Mouse (Mus musculus): ENCODE results near the gene Sel1l. TPM values are rescaled to one million over a fixed set of nuclear protein-coding genes. Genes with fewer than 3 reads are reported as not detected.

Sel1l gene
- polyA plus RNA-seq, 2 experiments from 2014 or later = 55.6 to 63.7 TPM

DNA sequence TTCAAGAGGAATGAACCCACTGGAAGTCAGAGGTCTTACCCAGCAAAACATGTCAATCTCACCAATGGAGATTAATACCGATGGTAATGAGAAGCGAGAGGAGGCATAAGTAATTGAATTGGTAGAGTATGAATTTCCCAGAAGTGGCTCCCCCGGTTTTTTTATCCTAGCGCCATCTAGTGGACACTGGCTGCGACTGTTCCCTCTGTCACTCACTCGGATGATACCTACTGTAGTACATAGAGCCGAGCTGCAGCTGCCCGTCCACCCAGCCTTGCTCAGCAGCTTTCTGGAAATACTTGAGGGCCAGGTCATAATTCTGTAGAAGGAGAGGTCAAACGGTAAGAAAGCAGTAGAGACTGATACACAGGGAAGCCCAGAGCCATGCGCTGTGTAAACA is 33.0 kb downstream of the Sel1l start:
- ATAC-seq = peak; percentile 85

GRCm38 (mm10) chr12:91815552-91815951 is 33.4 kb downstream of the Sel1l start:
- no peak for ATAC-seq

- ATAC-seq = no peak
These were observed 40.0 kb downstream of the Sel1l start for GRCm38 (mm10) chr12:91808911-91809310.

DNA sequence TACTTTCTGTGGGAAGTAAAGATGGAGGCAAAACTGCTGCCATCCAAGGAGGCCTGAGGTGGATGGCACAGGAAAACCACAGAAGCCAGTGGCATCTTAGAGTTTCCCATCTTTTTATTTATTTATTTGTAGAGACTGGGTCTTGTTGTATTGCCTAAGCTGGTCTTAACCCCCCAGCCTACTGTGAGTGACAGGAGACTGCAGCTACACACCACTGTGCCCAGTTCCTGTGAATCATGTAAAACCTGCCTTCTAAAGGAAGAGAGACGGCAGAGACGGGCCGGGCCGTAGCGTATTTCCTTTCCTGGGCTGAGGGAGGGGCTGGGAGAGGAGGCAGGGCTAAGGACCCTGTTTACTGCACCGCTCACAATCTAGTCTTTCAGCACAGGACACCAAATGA is 41.2 kb downstream of the Sel1l start:
- ATAC-seq = no peak

DNA sequence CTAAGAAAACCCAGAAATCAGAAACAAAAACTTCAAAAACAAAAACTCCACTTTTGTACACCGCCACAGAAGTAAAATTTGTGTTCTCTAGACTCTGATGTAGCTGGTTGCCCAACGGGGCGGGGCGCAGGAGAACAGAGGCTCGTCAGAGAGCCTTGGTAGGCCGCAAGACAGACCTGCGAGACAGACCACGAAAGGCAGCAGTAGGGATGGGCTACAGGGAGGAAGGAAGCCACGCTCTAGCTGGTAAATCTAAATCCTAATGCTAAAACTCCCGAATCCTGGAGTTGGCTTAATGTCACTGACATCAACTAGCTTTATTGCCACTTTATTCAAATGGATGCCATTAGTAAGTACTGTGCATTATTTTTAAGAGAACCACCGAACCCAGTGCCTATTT is 41.9 kb downstream of the Sel1l start:
- ATAC-seq = no peak

GRCm38 (mm10) chr12:91804262-91804661 is 44.7 kb downstream of the Sel1l start:
- ATAC-seq = no peak

DNA sequence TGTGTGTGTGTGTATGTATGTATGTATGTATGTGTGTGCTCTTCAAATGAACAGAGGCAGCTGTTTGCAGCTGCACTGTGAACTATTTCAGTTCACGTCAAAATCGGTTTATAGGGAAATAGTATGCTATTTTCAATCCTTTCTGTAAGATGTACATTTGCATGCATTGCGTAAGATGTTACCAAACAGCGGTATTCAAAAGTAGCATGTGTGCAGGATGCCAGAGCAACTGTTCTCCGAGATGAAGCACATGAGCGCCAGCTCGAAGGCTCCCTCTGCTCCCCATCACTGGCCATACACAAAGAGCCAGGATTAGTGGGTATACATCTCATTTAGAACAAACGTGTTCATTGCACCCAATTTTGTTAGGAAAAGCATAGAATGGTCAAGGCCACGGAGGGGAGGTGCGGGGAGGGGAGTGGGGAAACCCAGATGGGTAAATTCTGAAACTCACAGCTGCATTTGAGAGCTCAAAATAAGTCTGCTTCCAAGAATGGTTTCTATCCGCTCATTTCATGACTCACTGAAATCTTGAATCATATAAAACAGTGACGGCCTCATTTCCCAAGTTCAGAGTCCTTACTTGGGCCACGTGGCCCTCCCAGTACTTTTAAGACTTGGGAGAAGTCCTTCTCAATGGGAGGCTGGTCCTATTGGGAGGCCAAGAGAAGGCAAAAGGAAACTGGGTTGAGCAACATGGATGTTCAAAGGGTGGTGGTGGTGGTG is 45.6 kb downstream of the Sel1l start:
- no peak for ATAC-seq

GRCm38 (mm10) chr12:91802586-91803206 is 46.3 kb downstream of the Sel1l start:
- ATAC-seq = peak; percentile 20

DNA sequence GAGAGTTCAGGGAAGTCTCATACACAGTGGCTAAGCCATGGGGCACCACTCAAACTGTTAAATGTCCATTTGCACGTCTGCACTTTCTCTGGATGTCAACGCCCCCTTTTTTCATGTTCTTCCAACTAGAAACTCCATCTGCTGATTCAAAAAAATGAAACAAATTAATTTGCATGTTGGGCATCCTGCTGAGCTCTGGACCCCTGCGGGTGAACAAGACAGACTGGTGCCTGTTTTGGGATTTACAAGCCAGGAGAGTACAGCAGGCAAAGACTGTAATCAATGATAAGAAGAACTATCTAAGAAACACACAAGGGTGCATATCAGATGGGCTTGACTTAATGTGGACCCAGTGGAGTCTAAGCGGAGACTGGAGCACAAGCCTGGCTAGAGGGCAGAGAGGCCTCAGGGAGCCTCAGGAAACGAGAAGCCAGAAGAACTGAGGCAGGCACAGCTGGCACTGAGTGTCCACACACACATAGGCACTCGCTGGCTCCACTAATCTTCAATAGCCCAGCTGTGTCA is 48.0 kb downstream of the Sel1l start:
- ATAC-seq = no peak

- no peak for ATAC-seq
These were observed 49.1 kb downstream of the Sel1l start for GRCm38 (mm10) chr12:91799821-91800335.

GRCm38 (mm10) chr12:91799379-91799773 is 49.6 kb downstream of the Sel1l start:
- peak; percentile 62 for ATAC-seq

DNA sequence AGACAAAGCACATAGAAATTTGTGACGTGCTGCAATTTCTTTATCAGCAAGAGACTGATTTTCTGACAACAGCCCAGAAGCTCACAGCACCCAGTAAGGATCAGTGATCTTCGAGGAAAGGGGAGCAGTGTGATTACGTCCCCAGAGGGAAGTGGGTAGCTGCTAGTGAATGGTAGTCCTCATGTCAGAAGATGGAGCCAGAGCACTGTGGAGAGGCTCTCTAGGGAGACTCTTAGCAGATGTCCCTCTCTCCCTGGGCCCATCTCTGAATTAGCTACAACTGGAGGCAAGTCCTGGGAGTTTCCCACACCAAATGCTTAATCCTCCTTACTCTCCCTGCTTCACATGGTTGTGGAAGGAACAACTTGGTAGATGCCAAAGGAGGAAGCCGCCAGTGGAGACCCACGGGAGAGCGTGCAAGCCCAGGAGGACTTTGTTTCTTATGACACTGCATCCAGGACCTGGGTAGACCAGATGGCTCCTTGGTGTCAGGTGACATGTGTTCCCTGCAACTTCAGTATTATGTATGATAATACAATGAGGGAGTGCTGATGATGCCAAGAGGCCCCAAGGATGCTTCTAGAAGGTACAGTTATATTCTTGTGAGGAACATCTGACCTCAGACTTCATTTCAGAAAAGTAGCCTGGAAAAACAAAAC is 50.1 kb downstream of the Sel1l start:
- peak; percentile 72 for ATAC-seq

GRCm38 (mm10) chr12:91796774-91797173 is 52.2 kb downstream of the Sel1l start:
- no peak for ATAC-seq

GRCm38 (mm10) chr12:91793266-91793665 is 55.7 kb downstream of the Sel1l start:
- ATAC-seq = no peak

- no peak for ATAC-seq
These were observed 57.1 kb downstream of the Sel1l start for GRCm38 (mm10) chr12:91791822-91792221.

DNA sequence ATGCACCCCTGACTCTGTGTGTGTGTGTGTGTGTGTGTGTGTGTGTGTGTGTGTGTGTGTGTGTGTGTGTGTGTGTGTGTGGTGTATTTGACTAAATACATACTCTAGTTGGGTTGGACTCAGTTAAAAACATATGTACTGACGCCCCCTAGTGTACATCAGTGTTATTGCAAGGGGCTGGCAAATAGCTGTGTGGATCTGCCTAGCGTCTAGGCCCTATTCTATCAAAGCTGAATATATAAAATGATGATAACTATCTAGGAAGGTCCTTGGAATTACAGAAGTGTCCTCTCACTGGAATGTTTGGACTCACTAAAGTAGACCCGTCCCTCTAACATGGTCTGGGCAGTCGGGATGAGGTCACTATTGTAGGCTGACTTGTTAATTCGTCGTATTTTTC is 59.2 kb downstream of the Sel1l start:
- ATAC-seq = peak; percentile 84

- ATAC-seq = peak; percentile 20
These were observed 60.5 kb downstream of the Sel1l start for GRCm38 (mm10) chr12:91788446-91788845.

DNA sequence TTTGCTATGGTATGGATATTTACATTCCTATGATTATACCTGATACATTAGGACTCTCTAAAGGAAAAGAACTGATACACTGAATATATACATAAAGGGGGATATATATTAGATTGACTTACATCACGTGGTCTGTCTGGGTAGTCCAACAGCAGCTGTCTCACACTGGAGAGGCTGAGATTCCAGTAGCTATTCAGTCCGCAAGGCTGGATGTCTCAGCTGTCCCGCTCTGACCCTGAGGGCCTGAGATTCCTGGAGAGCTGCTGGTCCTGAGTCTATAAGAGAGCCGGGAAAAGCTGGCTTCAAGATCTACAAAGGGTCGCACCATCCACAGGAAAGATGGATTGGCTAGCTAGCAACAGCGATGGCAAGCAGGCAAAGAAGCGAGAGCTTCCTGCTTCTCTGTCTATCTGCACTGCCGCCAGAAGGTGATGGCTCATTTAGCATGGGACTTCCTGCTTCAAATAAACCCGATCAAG is 61.0 kb downstream of the Sel1l start, which contains the start of gene Ston2:
Gene Ston2, minus strand, starts transcription at position 429 of the 479 bp plus-strand sequence.
- ATAC-seq = no peak

DNA sequence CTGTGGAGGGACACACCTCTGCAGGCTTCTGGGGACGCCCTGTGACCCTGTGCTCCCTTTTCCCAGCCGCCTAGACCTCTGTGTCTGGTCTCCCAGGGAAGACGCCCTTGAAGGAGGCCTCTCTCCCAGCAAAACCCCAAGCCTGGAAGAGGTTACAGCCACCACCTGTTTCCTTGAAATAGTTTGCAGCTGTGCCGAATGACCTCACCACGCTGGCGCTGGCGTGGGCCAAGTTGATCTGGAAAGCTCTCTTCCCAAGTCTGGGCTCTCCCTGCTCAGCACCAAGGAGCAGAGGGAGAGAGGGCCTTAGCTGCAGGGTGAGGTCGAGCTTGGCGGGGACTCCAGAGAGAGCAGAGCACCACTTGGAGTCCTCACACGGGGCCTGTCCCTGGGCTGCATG is 62.6 kb downstream of the Sel1l start:
- no peak for ATAC-seq

GRCm38 (mm10) chr12:91781432-91781831 is 67.5 kb downstream of the Sel1l start:
- no peak for ATAC-seq

- no peak for ATAC-seq
These were observed 68.4 kb downstream of the Sel1l start for GRCm38 (mm10) chr12:91780531-91780930.

- peak; percentile 93 for ATAC-seq
These were observed 70.0 kb downstream of the Sel1l start for GRCm38 (mm10) chr12:91779004-91779365.
